Mouse (Mus musculus): ENCODE measurements at regions not wholly inside any gene's neighbourhood (a gene's known extent, or its start where the extent isn't known, plus 50 kb on each side); places are given as distances from the start of the nearest gene placed in this dataset.

- H3K36me3 ChIP-seq (ENCODE audit: insufficient read depth, low read length), result no peaks in the 10 kb centered on the region
- ATAC-seq, result no peak
- TF ChIP-seq EP300 (IDR thresholded peaks at IDR 0.05) (no peak), CTCF (IDR thresholded peaks at IDR 0.05) (no peak)
- no peaks in the 10 kb centered on the region for H3K9me3 ChIP-seq (ENCODE audit: low read length)
- H3K4me3 ChIP-seq (ENCODE audit: low read depth, low read length), result no peak overlapping the region
- H3K9ac ChIP-seq (replicated peaks; ENCODE audit: low read depth), result no peak overlapping the region
- H3K27me3 ChIP-seq (replicated peaks; ENCODE audit: insufficient read depth, low read length), result no peaks in the 10 kb centered on the region
- WGBS, result 75% methylated on average over 14 of the region's 14 CpGs
- no peak for DNase-seq (ENCODE audit: low spot score)
- no peak overlapping the region for H3K27ac ChIP-seq (ENCODE audit: low read length)
- H3K4me2 ChIP-seq (replicated peaks; ENCODE audit: low read depth, low read length), result no peak overlapping the region
- H3K4me1 ChIP-seq (ENCODE audit: insufficient read depth, low read depth, low read length), result no peaks in the 10 kb centered on the region
These were observed 348.0 kb downstream of the Tmem182 start for GRCm38 (mm10) chr1:41153174-41153999.

GRCm38 (mm10) chr1:41154198-41154597 lies 348.8 kb downstream of the Tmem182 start:
- Histone ChIP-seq H3K4me1 (ENCODE audit: insufficient read depth, low read depth, low read length) (no peaks in the 10 kb centered on the region), H3K9me3 (ENCODE audit: low read length) (no peaks in the 10 kb centered on the region), H3K27me3 (replicated peaks; ENCODE audit: insufficient read depth, low read length) (no peaks in the 10 kb centered on the region), H3K4me3 (ENCODE audit: low read depth, low read length) (no peak overlapping the region), H3K36me3 (ENCODE audit: insufficient read depth, low read length) (no peaks in the 10 kb centered on the region), H3K27ac (ENCODE audit: low read length) (no peak overlapping the region), H3K4me2 (replicated peaks; ENCODE audit: low read depth, low read length) (no peak overlapping the region), H3K9ac (replicated peaks; ENCODE audit: low read depth) (no peak overlapping the region)
- WGBS, result 41% methylated on average over 4 of the region's 4 CpGs
- ATAC-seq (no peak), DNase-seq (ENCODE audit: low spot score) (no peak)
- TF ChIP-seq EP300 (IDR thresholded peaks at IDR 0.05), result no peak
- TF ChIP-seq CTCF (IDR thresholded peaks at IDR 0.05), result no peak

- WGBS, result 47% methylated on average over 10 of the region's 10 CpGs
- Histone ChIP-seq H3K27me3 (replicated peaks; ENCODE audit: insufficient read depth, low read length) (no peaks in the 10 kb centered on the region), H3K27ac (ENCODE audit: low read length) (no peak overlapping the region), H3K4me3 (ENCODE audit: low read depth, low read length) (no peak overlapping the region), H3K4me1 (ENCODE audit: insufficient read depth, low read depth, low read length) (no peaks in the 10 kb centered on the region), H3K9me3 (ENCODE audit: low read length) (no peaks in the 10 kb centered on the region), H3K4me2 (replicated peaks; ENCODE audit: low read depth, low read length) (no peak overlapping the region), H3K36me3 (ENCODE audit: insufficient read depth, low read length) (no peaks in the 10 kb centered on the region), H3K9ac (replicated peaks; ENCODE audit: low read depth) (no peak overlapping the region)
- ATAC-seq (no peak), DNase-seq (ENCODE audit: low spot score) (no peak)
- no peak for TF ChIP-seq CTCF (IDR thresholded peaks at IDR 0.05)
- no peak for TF ChIP-seq EP300 (IDR thresholded peaks at IDR 0.05)
These were observed 351.5 kb downstream of the Tmem182 start for GRCm38 (mm10) chr1:41156946-41157345.

GRCm38 (mm10) chr1:41157651-41158513 lies 352.5 kb downstream of the Tmem182 start:
- ATAC-seq, result peak; percentile 11; the same call in 1 of the 2 replicates

GRCm38 (mm10) chr1:41165878-41166786 lies 360.7 kb downstream of the Tmem182 start:
- Histone ChIP-seq H3K27ac (ENCODE audit: low read length) (no peak overlapping the region), H3K9ac (replicated peaks; ENCODE audit: low read depth) (no peak overlapping the region), H3K36me3 (ENCODE audit: insufficient read depth, low read length) (no peaks in the 10 kb centered on the region), H3K4me1 (ENCODE audit: insufficient read depth, low read depth, low read length) (no peaks in the 10 kb centered on the region), H3K4me3 (ENCODE audit: low read depth, low read length) (no peak overlapping the region), H3K27me3 (replicated peaks; ENCODE audit: insufficient read depth, low read length) (no peaks in the 10 kb centered on the region), H3K4me2 (replicated peaks; ENCODE audit: low read depth, low read length) (no peak overlapping the region), H3K9me3 (ENCODE audit: low read length) (no peaks in the 10 kb centered on the region)
- no peak for ATAC-seq
- no peak for TF ChIP-seq CTCF (IDR thresholded peaks at IDR 0.05)
- TF ChIP-seq EP300 (IDR thresholded peaks at IDR 0.05), result no peak
- 55% methylated on average over 12 of the region's 12 CpGs for WGBS
- no peak for DNase-seq (ENCODE audit: low spot score)

More at GRCm38 (mm10) chr1:41157651-41158513, 352.5 kb downstream of the Tmem182 start:
- Histone ChIP-seq H3K4me2 (replicated peaks; ENCODE audit: low read depth, low read length) (no peak overlapping the region), H3K9ac (replicated peaks; ENCODE audit: low read depth) (no peak overlapping the region), H3K27ac (ENCODE audit: low read length) (no peak overlapping the region), H3K4me3 (ENCODE audit: low read depth, low read length) (no peak overlapping the region), H3K36me3 (ENCODE audit: insufficient read depth, low read length) (no peaks in the 10 kb centered on the region), H3K27me3 (replicated peaks; ENCODE audit: insufficient read depth, low read length) (no peaks in the 10 kb centered on the region), H3K4me1 (ENCODE audit: insufficient read depth, low read depth, low read length) (no peaks in the 10 kb centered on the region), H3K9me3 (ENCODE audit: low read length) (no peaks in the 10 kb centered on the region)
- peak; percentile 26 for DNase-seq (ENCODE audit: low spot score)
- TF ChIP-seq EP300 (IDR thresholded peaks at IDR 0.05), result no peak
- no peak for TF ChIP-seq CTCF (IDR thresholded peaks at IDR 0.05)
- 34% methylated on average over 20 of the region's 21 CpGs for WGBS
